Mouse (Mus musculus) layer of hippocampus, postnatal 25 days (tissue): ENCODE results near the gene Pycr1. TPM values are rescaled to one million over a fixed set of nuclear protein-coding genes. Genes with fewer than 3 reads are reported as not detected.

Source experiments
- DNase-seq, 2 experiments: peaks; one replicate each; pipeline ENCODE4 v3.0.0; 2022; ENCODE audit warnings: mixed read lengths in 2 of 2, low spot score in 1 of 2; ENCODE audit errors: extremely low spot score in 1 of 2
- total RNA-seq, 2 experiments: library from RNA; stranded (reverse); gene quantifications; 2 replicates each; pipeline ENCODE4 v1.2.3; 2021

Pycr1 gene
- total RNA-seq, 2 experiments from 2014 or later: 4.3 to 4.9 TPM

GRCm38 (mm10) chr11:120629341-120629730 is 14.2 kb downstream of the Pycr1 start:
- DNase-seq: no peak

- no peak for DNase-seq
These were observed 14.8 kb downstream of the Pycr1 start for GRCm38 (mm10) chr11:120628601-120629340.

GRCm38 (mm10) chr11:120627468-120628300 is 15.9 kb downstream of the Pycr1 start:
- no peak for DNase-seq

GRCm38 (mm10) chr11:120626785-120627467 is 16.6 kb downstream of the Pycr1 start:
- DNase-seq: no peak

DNA sequence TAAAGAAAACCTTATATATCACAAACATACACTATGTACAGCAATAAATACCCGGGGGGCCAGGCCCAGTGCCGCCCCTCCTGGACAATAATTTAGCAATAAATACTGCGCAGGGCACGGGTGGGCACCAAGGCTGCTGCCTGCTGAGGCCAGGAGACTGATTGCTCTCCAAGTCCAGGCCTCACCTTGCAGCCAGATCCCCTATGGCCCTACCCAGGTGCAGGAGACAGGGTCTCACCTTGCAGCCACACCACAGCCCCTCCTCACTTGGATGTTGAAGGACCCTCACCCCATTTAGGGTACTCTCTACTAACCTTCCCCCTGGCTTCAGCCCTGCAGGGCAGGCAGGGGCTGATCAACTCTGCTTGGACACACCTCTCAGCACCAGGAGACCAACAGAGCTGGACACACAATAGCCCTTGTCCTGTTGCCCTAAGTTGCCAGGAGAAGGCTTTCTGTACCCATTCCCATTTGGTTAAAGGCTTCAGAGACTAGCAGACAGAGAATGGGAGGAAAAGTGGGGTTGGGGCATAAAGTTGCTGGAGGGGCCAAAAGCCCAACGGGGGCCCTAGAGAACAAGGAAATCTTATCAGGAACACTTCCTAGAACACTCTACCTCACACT is 18.3 kb downstream of the Pycr1 start, which contains the start of gene Sirt7:
Sirt7 (minus strand) TSS at position 89 of the 624 bp plus-strand sequence.
- no peak for DNase-seq

DNA sequence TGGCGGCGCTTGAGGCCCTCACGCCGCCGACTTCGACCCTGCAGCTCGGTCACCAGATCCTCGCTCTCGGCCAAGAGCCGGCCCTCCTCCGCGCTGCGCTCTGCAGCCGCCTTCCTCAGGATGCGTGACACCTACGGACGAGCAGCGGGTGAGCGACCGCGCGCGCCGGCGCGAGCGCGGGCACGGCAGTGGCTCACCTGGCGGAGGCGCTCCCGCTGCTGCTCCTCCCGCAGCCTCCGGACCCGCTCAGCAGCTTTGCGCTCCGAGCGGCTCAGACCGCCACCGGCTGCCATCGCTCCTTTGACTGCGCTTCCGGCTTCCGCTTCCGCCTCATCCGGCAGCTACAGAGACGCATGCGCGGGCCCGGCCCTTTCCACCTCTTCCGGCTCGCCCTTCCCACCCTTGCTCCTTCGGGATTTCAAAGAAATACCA is 18.9 kb downstream of the Pycr1 start:
- DNase-seq: peak; percentile 70 to 76

DNA sequence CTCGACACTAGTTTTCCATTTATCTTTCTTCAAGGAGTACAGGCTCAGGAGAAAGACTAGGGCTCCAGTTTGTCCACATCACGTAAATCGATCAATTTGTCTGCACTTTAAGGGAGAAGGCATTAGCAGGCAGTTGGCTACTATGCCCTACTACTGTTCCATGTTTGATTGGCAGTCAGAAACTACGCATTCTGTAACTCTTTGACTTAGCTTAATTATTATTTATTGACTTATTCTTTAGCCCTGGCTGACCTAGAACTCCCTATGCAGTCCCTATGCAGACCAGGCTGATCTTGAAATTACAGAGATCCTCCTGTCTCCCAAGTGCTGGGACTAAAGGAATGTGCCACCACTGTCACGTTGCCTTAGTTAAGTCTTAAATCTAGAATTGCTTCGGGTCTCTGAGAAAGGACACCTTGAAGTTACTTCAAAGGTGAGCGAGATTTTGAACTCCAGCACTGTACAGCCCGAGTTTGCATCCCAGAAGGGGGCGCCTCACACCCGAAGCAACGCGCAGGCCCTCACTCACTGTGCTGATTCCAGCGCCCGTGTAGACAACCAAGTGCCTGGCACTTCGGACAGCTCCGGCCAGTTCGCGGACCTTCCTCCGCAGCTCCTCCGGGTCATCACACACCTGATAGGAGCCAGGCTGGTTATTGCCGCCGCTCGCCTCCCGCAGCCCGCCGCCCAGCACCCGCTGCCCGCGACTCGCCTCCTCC is 19.4 kb downstream of the Pycr1 start:
- DNase-seq: peak; percentile 40 to 71

- DNase-seq: no peak
These were observed 20.8 kb downstream of the Pycr1 start for GRCm38 (mm10) chr11:120622805-120623204.

DNA sequence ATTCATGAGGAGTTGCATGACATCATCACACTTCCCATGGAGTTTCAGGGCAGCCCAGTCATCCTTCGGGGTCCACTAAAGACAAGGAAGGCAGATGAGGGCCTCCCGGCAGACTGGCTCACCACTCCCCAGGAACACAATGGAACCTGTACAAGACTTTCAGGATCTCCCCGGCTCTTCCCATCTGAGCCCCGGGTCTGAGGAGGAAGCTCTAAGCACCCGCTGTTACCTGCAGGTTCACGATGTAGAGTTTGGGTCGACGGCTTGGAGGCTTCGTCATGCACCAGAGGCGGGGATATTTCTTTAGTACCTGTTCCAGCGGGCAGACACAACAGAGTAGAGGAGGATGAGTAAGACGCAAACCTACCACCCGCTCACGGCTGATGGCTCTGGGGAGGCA is 23.4 kb downstream of the Pycr1 start:
- no peak for DNase-seq

GRCm38 (mm10) chr11:120618619-120619535 is 24.7 kb downstream of the Pycr1 start:
- DNase-seq: no peak

DNA sequence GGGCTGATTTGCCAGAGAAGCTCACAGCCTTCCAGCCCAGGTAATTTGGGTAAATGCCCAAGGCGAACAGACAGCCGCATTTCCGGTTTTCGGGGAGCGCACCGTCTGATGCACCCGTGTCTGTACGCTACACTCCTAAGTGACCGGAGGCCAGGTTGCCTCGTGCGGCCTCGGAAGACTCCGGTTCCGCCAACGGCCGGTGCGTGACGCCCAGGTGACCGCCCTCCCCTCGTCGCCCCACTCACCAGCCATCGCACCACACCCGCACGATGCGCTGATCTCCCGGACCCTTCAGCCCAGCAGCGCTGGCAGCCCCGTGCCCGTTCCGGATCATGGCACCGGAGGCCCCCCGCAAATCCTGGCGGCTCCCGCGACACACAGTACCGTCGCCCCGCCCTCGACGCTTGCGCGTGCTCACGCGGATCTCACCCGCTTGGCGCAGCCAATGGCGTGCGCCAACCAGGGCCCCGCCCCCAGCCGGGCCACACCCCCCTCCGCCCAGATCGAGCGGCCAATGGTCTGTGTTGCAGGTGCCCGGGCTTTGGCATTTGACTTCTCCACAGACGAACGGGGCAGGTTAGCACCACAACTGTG is 26.0 kb downstream of the Pycr1 start, which contains the start of gene Pcyt2:
Pcyt2 (minus strand) TSS at position 418 of the 594 bp plus-strand sequence.
- DNase-seq: peak; percentile 80 to 83

GRCm38 (mm10) chr11:120616617-120617294 is 26.8 kb downstream of the Pycr1 start:
- DNase-seq: no peak

DNA sequence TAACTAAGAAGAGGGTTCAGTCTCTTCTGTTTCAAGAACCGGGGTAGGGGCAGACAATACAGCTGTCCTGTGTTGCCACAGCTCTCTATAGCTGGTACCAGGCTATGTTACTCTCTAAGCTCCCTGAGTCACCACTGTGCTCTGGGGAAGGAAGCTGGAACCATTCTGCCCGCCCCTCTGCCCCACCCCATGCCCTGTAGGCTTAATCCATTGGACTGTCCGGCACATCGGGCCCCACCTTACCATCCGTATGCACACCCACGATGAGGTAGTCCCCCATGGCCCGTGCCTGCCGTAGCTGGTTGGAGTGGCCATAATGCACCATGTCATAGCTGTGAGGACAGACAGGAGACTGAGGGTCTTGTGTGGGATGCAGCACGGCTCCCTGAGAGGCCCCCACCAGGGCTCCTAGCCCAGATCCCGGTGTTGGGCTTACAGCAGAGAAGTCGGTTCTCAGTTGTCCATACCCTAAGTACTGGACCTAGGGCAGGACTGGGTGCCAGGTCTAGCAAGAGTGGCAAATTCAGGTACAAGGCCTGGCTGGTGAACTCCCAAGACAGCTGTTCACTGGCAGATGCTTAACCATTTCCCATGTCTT is 27.9 kb downstream of the Pycr1 start:
- DNase-seq: no peak

DNA sequence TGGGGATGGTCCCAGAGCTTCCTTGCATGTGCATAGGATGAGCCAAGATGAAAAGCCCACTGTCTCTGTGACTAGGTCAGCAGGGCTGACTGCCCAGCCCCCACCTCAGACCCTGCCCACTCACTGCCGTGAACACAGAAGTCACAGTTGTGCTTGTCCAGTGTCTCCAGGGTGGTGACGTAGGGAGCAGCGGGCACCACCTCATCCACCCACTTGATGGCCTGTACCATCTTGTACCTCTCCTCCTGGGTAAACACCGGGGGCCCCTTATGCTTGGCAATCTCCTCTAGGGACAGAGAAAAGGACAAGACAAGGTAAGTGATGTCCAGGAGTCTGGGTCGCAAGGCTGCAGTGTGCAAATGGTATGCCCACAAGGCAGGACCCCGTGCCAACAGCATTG is 28.4 kb downstream of the Pycr1 start:
- no peak for DNase-seq

- DNase-seq: no peak
These were observed 29.6 kb downstream of the Pycr1 start for GRCm38 (mm10) chr11:120613976-120614375.

- no peak for DNase-seq
These were observed 30.0 kb downstream of the Pycr1 start for GRCm38 (mm10) chr11:120613481-120613972.

DNA sequence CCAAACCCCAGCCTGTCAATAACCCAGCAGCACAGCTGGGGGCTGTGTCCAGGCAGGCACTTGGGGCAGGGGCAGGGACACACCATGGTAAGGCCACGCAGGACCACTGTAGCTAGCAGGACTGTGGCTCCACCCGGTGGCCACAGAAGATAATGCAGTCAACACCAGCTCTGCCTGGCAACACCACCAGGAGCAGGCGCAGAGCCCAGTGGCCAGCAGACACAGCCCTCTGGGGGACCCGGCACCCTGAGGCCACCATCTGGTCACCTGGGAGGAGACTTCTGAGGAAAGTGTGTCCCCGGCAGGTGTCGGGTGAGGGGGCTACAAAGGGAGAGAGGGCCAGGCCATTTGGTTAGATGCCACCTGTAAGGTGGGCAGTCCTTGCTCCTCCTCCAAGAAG is 30.8 kb downstream of the Pycr1 start:
- DNase-seq: peak; percentile 44 to 72
